Mouse (Mus musculus): ENCODE measurements around the gene Zfp184. TPM values are rescaled to one million over a fixed set of nuclear protein-coding genes. Genes with fewer than 3 reads are reported as not detected.
A peak's percentile ranks its signal among the peaks of the same experiment; 100 is the strongest.

Zfp184 gene
- polyA plus RNA-seq, 1 experiment from 2014 or later = 1.6 TPM

- Histone ChIP-seq H3K36me3 (ENCODE audit: control insufficient read depth, insufficient read depth, low read length) (no peaks in the 10 kb centered on the region), H3K9me3 (ENCODE audit: control insufficient read depth, low read length) (0 out of 2 replicates have a peak, but pooled peaks cover 3% of the 10 kb centered on the region), H3K27ac (replicated peaks) (no peak overlapping the region), H3K4me1 (replicated peaks; ENCODE audit: control insufficient read depth, insufficient read depth) (no peaks in the 10 kb centered on the region), H3K27me3 (ENCODE audit: control insufficient read depth, insufficient read depth, low read length) (peaks cover 17% of the 10 kb centered on the region; the same call in 1 of the 2 replicates), H3K9ac (ENCODE audit: low read length) (no peak overlapping the region), H3K4me2 (replicated peaks; ENCODE audit: low read depth) (peak overlapping the region; percentile 47), H3K4me3 (ENCODE audit: low read depth, low read length) (peak overlapping the region; percentile 25)
- ATAC-seq (ENCODE audit: low FRiP score, low TSS enrichment) (peak; percentile 42; the same call in 1 of the 2 replicates), DNase-seq (ENCODE audit: low spot score) (peak; percentile 56)
- TF ChIP-seq CTCF (IDR thresholded peaks at IDR 0.05; ENCODE audit: low read depth) (peak; percentile 39; the same call in 1 of the 2 replicates), EP300 (optimal IDR thresholded peaks at IDR 0.05) (no peak)
- 2% methylated on average over 21 of the region's 21 CpGs for WGBS
Observed at GRCm38 (mm10) chr13:21995331-21995914, 50.5 kb downstream of the Zfp184 start.

GRCm38 (mm10) chr13:21996101-21996839, 51.4 kb downstream of the Zfp184 start:
- no peak overlapping the region; the same call in none of the 2 replicates for H3K4me2 ChIP-seq (replicated peaks; ENCODE audit: low read depth)
- WGBS = 9% methylated on average over 12 of the region's 12 CpGs

GRCm38 (mm10) chr13:21996840-21997185, 51.9 kb downstream of the Zfp184 start:
- H3K9me3 ChIP-seq (ENCODE audit: control insufficient read depth, low read length) = no peaks in the 10 kb centered on the region
- WGBS = 3% methylated on average over 13 of the region's 13 CpGs
- H3K4me3 ChIP-seq (ENCODE audit: low read depth, low read length) = 0 out of 2 replicates have a peak overlapping the region, but pooled peaks have one; percentile 3
- no peak for ATAC-seq (ENCODE audit: low FRiP score, low TSS enrichment)
- H3K4me2 ChIP-seq (replicated peaks; ENCODE audit: low read depth) = no peak overlapping the region; the same call in 1 of the 2 replicates
- H3K27me3 ChIP-seq (ENCODE audit: control insufficient read depth, insufficient read depth, low read length) = peaks cover 17% of the 10 kb centered on the region; the same call in 1 of the 2 replicates
- TF ChIP-seq CTCF (IDR thresholded peaks at IDR 0.05; ENCODE audit: low read depth) = no peak
- TF ChIP-seq EP300 (optimal IDR thresholded peaks at IDR 0.05) = no peak
- no peak for DNase-seq (ENCODE audit: low spot score)
- H3K9ac ChIP-seq (ENCODE audit: low read length) = no peak overlapping the region
- H3K36me3 ChIP-seq (ENCODE audit: control insufficient read depth, insufficient read depth, low read length) = no peaks in the 10 kb centered on the region
- H3K27ac ChIP-seq (replicated peaks) = no peak overlapping the region
- H3K4me1 ChIP-seq (replicated peaks; ENCODE audit: control insufficient read depth, insufficient read depth) = no peaks in the 10 kb centered on the region

More at GRCm38 (mm10) chr13:21996101-21996839, 51.4 kb downstream of the Zfp184 start:
- no peaks in the 10 kb centered on the region for H3K36me3 ChIP-seq (ENCODE audit: control insufficient read depth, insufficient read depth, low read length)
- no peak overlapping the region for H3K27ac ChIP-seq (replicated peaks)
- peak overlapping the region; percentile 25; the same call in 1 of the 2 replicates for H3K4me3 ChIP-seq (ENCODE audit: low read depth, low read length)
- ATAC-seq (ENCODE audit: low FRiP score, low TSS enrichment) (no peak), DNase-seq (ENCODE audit: low spot score) (no peak)
- no peak for TF ChIP-seq CTCF (IDR thresholded peaks at IDR 0.05; ENCODE audit: low read depth)
- TF ChIP-seq EP300 (optimal IDR thresholded peaks at IDR 0.05) = no peak
- peaks cover 17% of the 10 kb centered on the region; the same call in 1 of the 2 replicates for H3K27me3 ChIP-seq (ENCODE audit: control insufficient read depth, insufficient read depth, low read length)
- H3K9ac ChIP-seq (ENCODE audit: low read length) = no peak overlapping the region
- H3K9me3 ChIP-seq (ENCODE audit: control insufficient read depth, low read length) = 0 out of 2 replicates have a peak, but pooled peaks cover under 1% of the 10 kb centered on the region
- no peaks in the 10 kb centered on the region for H3K4me1 ChIP-seq (replicated peaks; ENCODE audit: control insufficient read depth, insufficient read depth)

- TF ChIP-seq EP300 (optimal IDR thresholded peaks at IDR 0.05) (no peak), CTCF (IDR thresholded peaks at IDR 0.05; ENCODE audit: low read depth) (no peak)
- H3K9ac ChIP-seq (ENCODE audit: low read length) = no peak overlapping the region
- no peak overlapping the region for H3K4me2 ChIP-seq (replicated peaks; ENCODE audit: low read depth)
- H3K9me3 ChIP-seq (ENCODE audit: control insufficient read depth, low read length) = no peaks in the 10 kb centered on the region
- no peaks in the 10 kb centered on the region for H3K36me3 ChIP-seq (ENCODE audit: control insufficient read depth, insufficient read depth, low read length)
- no peak for DNase-seq (ENCODE audit: low spot score)
- H3K27me3 ChIP-seq (ENCODE audit: control insufficient read depth, insufficient read depth, low read length) = peaks cover 17% of the 10 kb centered on the region; the same call in 1 of the 2 replicates
- no peaks in the 10 kb centered on the region for H3K4me1 ChIP-seq (replicated peaks; ENCODE audit: control insufficient read depth, insufficient read depth)
- WGBS = 5% methylated on average over 21 of the region's 21 CpGs
- H3K27ac ChIP-seq (replicated peaks) = no peak overlapping the region
- H3K4me3 ChIP-seq (ENCODE audit: low read depth, low read length) = 0 out of 2 replicates have a peak overlapping the region, but pooled peaks have one; percentile 3
- ATAC-seq (ENCODE audit: low FRiP score, low TSS enrichment) = no peak
Observed at GRCm38 (mm10) chr13:21997201-21997820, 52.4 kb downstream of the Zfp184 start.

- WGBS = 7% methylated on average over 4 of the region's 4 CpGs
- H3K36me3 ChIP-seq (ENCODE audit: control insufficient read depth, insufficient read depth, low read length) = no peaks in the 10 kb centered on the region
- ATAC-seq (ENCODE audit: low FRiP score, low TSS enrichment) (no peak), DNase-seq (ENCODE audit: low spot score) (no peak)
- H3K4me2 ChIP-seq (replicated peaks; ENCODE audit: low read depth) = no peak overlapping the region
- TF ChIP-seq CTCF (IDR thresholded peaks at IDR 0.05; ENCODE audit: low read depth) (no peak), EP300 (optimal IDR thresholded peaks at IDR 0.05) (no peak)
- H3K4me1 ChIP-seq (replicated peaks; ENCODE audit: control insufficient read depth, insufficient read depth) = no peaks in the 10 kb centered on the region
- H3K9ac ChIP-seq (ENCODE audit: low read length) = no peak overlapping the region
- H3K4me3 ChIP-seq (ENCODE audit: low read depth, low read length) = no peak overlapping the region
- H3K9me3 ChIP-seq (ENCODE audit: control insufficient read depth, low read length) = no peaks in the 10 kb centered on the region
- no peak overlapping the region for H3K27ac ChIP-seq (replicated peaks)
- peaks cover 16% of the 10 kb centered on the region; the same call in 1 of the 2 replicates for H3K27me3 ChIP-seq (ENCODE audit: control insufficient read depth, insufficient read depth, low read length)
Observed at GRCm38 (mm10) chr13:21997821-21998220, 52.9 kb downstream of the Zfp184 start.

All from stomach, postnatal 0 days (tissue).